Mouse (Mus musculus) lung, postnatal 10 days (tissue): ENCODE measurements around the gene Zc3h12d.

Source experiments
- DNase-seq: peaks from one replicate; pipeline ENCODE4 v3.0.0; 2021

Gene Zc3h12d

GRCm38 (mm10) chr10:7839551-7840352 is 7.5 kb downstream of the Zc3h12d start:
- DNase-seq: peak; percentile 33

GRCm38 (mm10) chr10:7840353-7840733 is 8.1 kb downstream of the Zc3h12d start:
- DNase-seq: no peak

GRCm38 (mm10) chr10:7840785-7841184 is 8.5 kb downstream of the Zc3h12d start:
- DNase-seq: no peak

- DNase-seq: peak; percentile 89
Measured at GRCm38 (mm10) chr10:7841571-7842080, 9.4 kb downstream of the Zc3h12d start.

- DNase-seq: no peak
Measured at GRCm38 (mm10) chr10:7843181-7843580, 10.9 kb downstream of the Zc3h12d start.

GRCm38 (mm10) chr10:7844161-7844560 is 11.9 kb downstream of the Zc3h12d start:
- DNase-seq: no peak

GRCm38 (mm10) chr10:7845136-7845535 is 12.9 kb downstream of the Zc3h12d start:
- no peak for DNase-seq

- DNase-seq: no peak
Measured at GRCm38 (mm10) chr10:7845991-7846390, 13.7 kb downstream of the Zc3h12d start.

- DNase-seq: no peak
Measured at GRCm38 (mm10) chr10:7847166-7847605, 14.9 kb downstream of the Zc3h12d start.

GRCm38 (mm10) chr10:7851891-7852290 is 19.6 kb downstream of the Zc3h12d start:
- DNase-seq: no peak

GRCm38 (mm10) chr10:7860494-7860893 is 28.2 kb downstream of the Zc3h12d start:
- DNase-seq: no peak

GRCm38 (mm10) chr10:7861259-7861936 is 29.1 kb downstream of the Zc3h12d start:
- no peak for DNase-seq

- DNase-seq: no peak
Measured at GRCm38 (mm10) chr10:7861937-7862657, 29.8 kb downstream of the Zc3h12d start.

GRCm38 (mm10) chr10:7863411-7863810 is 31.1 kb downstream of the Zc3h12d start:
- DNase-seq: no peak

- DNase-seq: peak; percentile 33
Measured at GRCm38 (mm10) chr10:7864184-7864583, 31.9 kb downstream of the Zc3h12d start.

- no peak for DNase-seq
Measured at GRCm38 (mm10) chr10:7864806-7865205, 32.5 kb downstream of the Zc3h12d start.

GRCm38 (mm10) chr10:7866762-7867665 is 34.7 kb downstream of the Zc3h12d start:
- peak; percentile 52 for DNase-seq

- no peak for DNase-seq
Measured at GRCm38 (mm10) chr10:7867666-7868030, 35.4 kb downstream of the Zc3h12d start.

GRCm38 (mm10) chr10:7869746-7870145 is 37.5 kb downstream of the Zc3h12d start:
- no peak for DNase-seq

GRCm38 (mm10) chr10:7870571-7871315 is 38.5 kb downstream of the Zc3h12d start:
- DNase-seq: peak; percentile 59

GRCm38 (mm10) chr10:7871381-7872020 is 39.2 kb downstream of the Zc3h12d start:
- no peak for DNase-seq
